Mouse (Mus musculus) limb, embryonic 15.5 days (tissue): Measurements from ENCODE around the gene Nod1. TPM values are rescaled to one million over a fixed set of nuclear protein-coding genes. Genes with fewer than 3 reads are reported as not detected.

Source experiments
- ATAC-seq: fragments of 200-750 bp; cut with Nextera tagmentation; 2 replicates; pipeline ENCODE4 v1.8.0; 2017; ENCODE audit warnings: low read depth, moderate TSS enrichment; ENCODE audit not compliant: insufficient number of reproducible peaks, low FRiP score, low TSS enrichment
- H3K27ac ChIP-seq: fragments of 300-500 bp; sonication (generic); 2 replicates; pipeline ENCODE4 v1.5.1; 2015; ENCODE audit warnings: moderate library complexity, mild to moderate bottlenecking, inconsistent platforms
- H3K27me3 ChIP-seq: fragments of 300-500 bp; sonication (generic); 2 replicates; pipeline ENCODE4 v1.6.1; 2015; ENCODE audit warnings: inconsistent platforms
- H3K36me3 ChIP-seq: fragments of 300-500 bp; sonication (generic); 2 replicates; pipeline ENCODE4 v1.6.1; 2015; ENCODE audit warnings: inconsistent platforms
- H3K4me1 ChIP-seq: fragments of 300-500 bp; sonication (generic); 2 replicates; pipeline ENCODE4 v1.6.1; 2015; ENCODE audit warnings: inconsistent platforms
- H3K4me2 ChIP-seq: fragments of 300-500 bp; sonication (generic); 2 replicates; pipeline ENCODE4 v1.6.1; 2015; ENCODE audit warnings: mild to moderate bottlenecking, inconsistent platforms
- H3K4me3 ChIP-seq: fragments of 300-500 bp; sonication (generic); 2 replicates; pipeline ENCODE4 v1.5.1; 2015; ENCODE audit warnings: mild to moderate bottlenecking, inconsistent platforms
- H3K9ac ChIP-seq: fragments of 300-500 bp; sonication (generic); 2 replicates; pipeline ENCODE4 v1.6.1; 2015; ENCODE audit warnings: inconsistent platforms
- H3K9me3 ChIP-seq: fragments of 300-500 bp; sonication (generic); 2 replicates; pipeline ENCODE4 v1.6.1; 2016; ENCODE audit warnings: inconsistent platforms
- WGBS: fragments of 180-500 bp; shearing (Covaris S2); methylation state at CpG from one replicate; pipeline ENCODE4 v1.1.7; 2015; 5-methylcytosine and 5-hydroxymethylcytosine counted together
- polyA plus RNA-seq: library from polyadenylated mRNA; unstranded; fragments of >200 nt; fragmentation: Nextera tagmentation; extraction: Ambion mirVana; gene quantifications from 2 replicates; pipeline ENCODE4 v1.2.1, GENCODE M21; 2015

The Nod1 gene
- polyA plus RNA-seq, 1 experiment from 2014 or later = 13.3 TPM

DNA sequence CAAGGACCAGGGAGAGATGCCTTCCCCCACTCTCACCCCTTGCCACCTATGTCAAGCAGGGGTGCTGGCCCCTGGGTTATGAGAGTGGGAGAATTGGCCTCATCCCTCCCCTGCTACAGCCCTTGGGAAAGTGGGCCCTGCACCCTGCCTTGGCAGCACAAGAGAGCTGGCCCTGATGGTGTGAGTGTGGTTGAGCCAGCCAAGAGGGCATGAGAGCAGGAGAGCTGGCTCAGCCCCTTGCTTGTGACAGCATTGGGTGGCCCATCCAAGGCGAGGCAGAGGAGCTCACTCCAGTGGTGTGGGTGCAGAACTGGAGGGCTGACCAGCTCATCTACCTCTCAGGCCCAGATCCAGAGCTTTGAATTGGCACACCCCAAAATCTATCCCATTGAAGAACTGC is 3.2 kb upstream of the Nod1 start:
- no peak for ATAC-seq
- no peak overlapping the region for H3K9ac ChIP-seq
- H3K27me3 ChIP-seq = 0 out of 2 replicates have a peak, but pooled peaks cover 4% of the 10 kb centered on the region
- H3K4me3 ChIP-seq = no peak overlapping the region
- WGBS = 74% methylated on average over 1 of the region's 1 CpGs
- no peak overlapping the region for H3K4me2 ChIP-seq
- no peak overlapping the region for H3K27ac ChIP-seq
- H3K4me1 ChIP-seq = peaks cover 10% of the 10 kb centered on the region; the same call in 1 of the 2 replicates
- no peaks in the 10 kb centered on the region for H3K36me3 ChIP-seq
- H3K9me3 ChIP-seq = no peaks in the 10 kb centered on the region

DNA sequence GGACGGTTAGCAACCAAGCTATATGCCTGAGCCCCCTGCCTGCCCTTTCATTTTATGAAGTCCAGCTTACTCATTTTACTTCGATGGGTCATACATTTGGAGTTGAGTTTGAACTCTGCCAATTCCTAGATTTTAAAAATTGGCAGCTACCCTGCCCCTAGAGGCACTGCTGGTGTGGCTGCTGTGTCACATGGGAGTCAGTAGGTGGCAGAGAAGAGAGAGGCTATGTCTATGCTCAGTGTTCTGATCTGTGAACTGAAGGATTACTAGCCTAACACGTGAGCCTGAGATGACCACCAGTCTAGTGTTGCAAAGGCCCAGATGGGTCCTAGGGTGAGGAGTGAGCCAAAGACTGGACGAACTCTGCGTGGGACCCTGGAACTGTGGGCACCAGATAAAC is 2.1 kb upstream of the Nod1 start:
- Histone ChIP-seq H3K4me1 (peaks cover 12% of the 10 kb centered on the region; the same call in 1 of the 2 replicates), H3K36me3 (no peaks in the 10 kb centered on the region), H3K27ac (no peak overlapping the region), H3K4me2 (no peak overlapping the region), H3K27me3 (0 out of 2 replicates have a peak, but pooled peaks cover 4% of the 10 kb centered on the region), H3K9me3 (no peaks in the 10 kb centered on the region), H3K4me3 (no peak overlapping the region), H3K9ac (no peak overlapping the region)
- WGBS = 66% methylated on average over 5 of the region's 5 CpGs
- ATAC-seq = no peak

DNA sequence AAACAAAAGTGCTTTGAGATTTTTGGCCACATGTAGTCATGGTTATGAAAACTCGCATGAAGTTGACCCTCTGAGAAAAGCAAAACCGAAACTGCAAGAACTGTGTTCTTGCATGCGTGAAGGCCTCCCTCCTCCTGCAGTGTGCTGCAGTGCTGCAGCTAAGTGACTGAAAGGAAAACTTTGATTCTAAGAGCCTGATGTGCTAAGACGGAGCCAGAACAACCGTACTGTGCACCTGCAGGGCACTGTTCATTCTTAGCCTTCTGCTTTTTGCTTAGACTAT is 458 bp upstream of the Nod1 start:
- H3K36me3 ChIP-seq = no peaks in the 10 kb centered on the region
- H3K4me1 ChIP-seq = peaks cover 12% of the 10 kb centered on the region; the same call in 1 of the 2 replicates
- H3K4me2 ChIP-seq = peak overlapping the region; percentile 83
- 0 out of 2 replicates have a peak, but pooled peaks cover 4% of the 10 kb centered on the region for H3K27me3 ChIP-seq
- peak overlapping the region; percentile 67 for H3K4me3 ChIP-seq
- ATAC-seq = no peak
- no peak overlapping the region; the same call in 1 of the 2 replicates for H3K27ac ChIP-seq
- no peak overlapping the region for H3K9ac ChIP-seq
- no peaks in the 10 kb centered on the region for H3K9me3 ChIP-seq
- WGBS = 7% methylated on average over 5 of the region's 5 CpGs

DNA sequence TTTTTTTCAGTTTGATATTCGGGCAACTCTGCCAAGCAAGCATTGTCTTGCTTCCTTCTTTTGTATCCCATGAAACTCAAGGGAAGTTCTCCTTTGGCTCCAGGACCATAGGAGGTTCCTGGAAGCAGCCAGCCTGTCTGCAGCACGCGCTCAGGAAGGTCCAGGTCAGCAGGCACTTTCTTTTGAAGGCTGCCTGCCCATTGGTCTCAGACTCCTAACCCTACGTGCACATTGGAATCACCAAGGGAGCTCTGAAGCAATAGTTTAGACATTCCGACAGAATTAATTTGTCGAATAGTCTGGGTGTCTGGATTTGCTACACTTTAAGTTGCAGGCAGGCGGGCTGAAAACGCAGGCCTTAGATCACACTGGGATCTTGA is 691 bp downstream of the Nod1 start:
- H3K4me3 ChIP-seq = peak overlapping the region; percentile 67
- H3K27me3 ChIP-seq = 0 out of 2 replicates have a peak, but pooled peaks cover 4% of the 10 kb centered on the region
- H3K4me2 ChIP-seq = peak overlapping the region; percentile 83
- peaks cover 15% of the 10 kb centered on the region; the same call in 1 of the 2 replicates for H3K4me1 ChIP-seq
- no peaks in the 10 kb centered on the region for H3K9me3 ChIP-seq
- WGBS = 19% methylated on average over 8 of the region's 8 CpGs
- no peaks in the 10 kb centered on the region for H3K36me3 ChIP-seq
- no peak for ATAC-seq
- peak overlapping the region; percentile 78 for H3K27ac ChIP-seq
- H3K9ac ChIP-seq = peak overlapping the region; percentile 57

DNA sequence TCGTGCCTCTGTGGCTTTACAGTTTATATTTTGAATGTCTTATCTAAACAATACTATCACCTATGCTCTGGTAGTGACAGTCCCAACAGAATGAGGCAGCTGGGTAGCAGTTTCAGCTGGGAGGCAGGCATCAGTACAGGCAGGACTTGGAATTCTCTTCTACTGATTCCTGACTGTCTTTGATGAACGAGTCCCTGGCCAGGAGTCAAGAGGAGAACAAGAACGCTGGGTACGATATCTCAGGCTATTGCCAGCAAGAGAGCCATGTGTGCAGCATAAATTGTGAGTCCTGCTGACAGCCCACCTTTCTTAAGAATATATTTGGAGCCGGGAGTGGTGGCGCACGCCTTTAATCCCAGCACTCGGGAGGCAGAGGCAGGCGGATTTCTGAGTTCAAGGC is 1.9 kb downstream of the Nod1 start:
- H3K27ac ChIP-seq = no peak overlapping the region
- no peak overlapping the region for H3K4me3 ChIP-seq
- no peak overlapping the region for H3K9ac ChIP-seq
- peaks cover 16% of the 10 kb centered on the region for H3K4me1 ChIP-seq
- ATAC-seq = no peak
- no peak overlapping the region for H3K4me2 ChIP-seq
- no peaks in the 10 kb centered on the region for H3K36me3 ChIP-seq
- 0 out of 2 replicates have a peak, but pooled peaks cover 4% of the 10 kb centered on the region for H3K27me3 ChIP-seq
- 72% methylated on average over 9 of the region's 9 CpGs for WGBS
- no peaks in the 10 kb centered on the region for H3K9me3 ChIP-seq

DNA sequence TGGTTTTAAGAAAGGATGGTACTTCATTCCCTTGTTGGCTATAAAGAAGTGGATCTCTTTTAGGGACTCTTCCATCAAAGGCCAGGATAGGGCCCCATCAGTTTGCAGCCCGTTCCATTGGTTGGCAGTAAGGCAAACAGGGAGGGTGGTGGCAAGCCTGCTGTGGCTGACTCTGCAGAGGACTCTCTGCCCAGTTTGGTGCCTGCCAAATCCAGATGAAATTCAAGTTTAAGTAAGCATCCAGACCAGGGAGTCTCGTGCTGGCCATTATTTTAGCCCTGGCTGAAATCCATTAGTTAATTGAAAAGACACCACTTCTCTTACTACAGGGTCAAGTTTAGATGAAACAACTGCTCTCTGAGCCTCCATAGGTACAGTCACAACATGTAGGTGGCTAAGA is 2.6 kb downstream of the Nod1 start:
- Histone ChIP-seq H3K9ac (no peak overlapping the region), H3K27me3 (0 out of 2 replicates have a peak, but pooled peaks cover 3% of the 10 kb centered on the region), H3K27ac (no peak overlapping the region), H3K36me3 (no peaks in the 10 kb centered on the region), H3K9me3 (no peaks in the 10 kb centered on the region), H3K4me2 (no peak overlapping the region), H3K4me3 (no peak overlapping the region), H3K4me1 (peaks cover 21% of the 10 kb centered on the region)
- ATAC-seq = no peak
- WGBS = 55% methylated on average over 2 of the region's 2 CpGs

DNA sequence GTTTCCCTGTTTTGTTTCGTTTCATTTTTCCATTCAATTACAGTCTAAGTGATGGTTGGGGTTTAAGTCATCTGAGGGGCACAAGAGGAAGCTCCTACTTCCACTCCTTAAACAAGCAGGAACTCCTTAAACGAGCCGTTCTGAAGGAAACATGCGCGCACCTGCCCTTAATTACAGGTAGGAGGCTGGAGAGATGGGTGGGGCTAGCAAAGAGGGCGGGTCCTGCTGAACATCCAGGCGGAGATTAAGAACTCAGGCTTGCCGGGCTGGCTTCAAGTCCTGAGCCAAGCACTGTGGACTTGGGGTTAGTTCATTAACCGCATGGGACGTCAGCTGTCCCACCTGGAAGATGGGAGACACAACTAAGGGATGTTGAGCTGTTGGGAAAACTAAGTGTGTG is 4.8 kb downstream of the Nod1 start:
- no peaks in the 10 kb centered on the region for H3K36me3 ChIP-seq
- WGBS = 21% methylated on average over 10 of the region's 10 CpGs
- H3K27ac ChIP-seq = no peak overlapping the region
- no peak for ATAC-seq
- no peak overlapping the region for H3K9ac ChIP-seq
- H3K4me2 ChIP-seq = no peak overlapping the region
- H3K4me3 ChIP-seq = no peak overlapping the region
- H3K4me1 ChIP-seq = peaks cover 21% of the 10 kb centered on the region
- H3K9me3 ChIP-seq = no peaks in the 10 kb centered on the region
- H3K27me3 ChIP-seq = no peaks in the 10 kb centered on the region

DNA sequence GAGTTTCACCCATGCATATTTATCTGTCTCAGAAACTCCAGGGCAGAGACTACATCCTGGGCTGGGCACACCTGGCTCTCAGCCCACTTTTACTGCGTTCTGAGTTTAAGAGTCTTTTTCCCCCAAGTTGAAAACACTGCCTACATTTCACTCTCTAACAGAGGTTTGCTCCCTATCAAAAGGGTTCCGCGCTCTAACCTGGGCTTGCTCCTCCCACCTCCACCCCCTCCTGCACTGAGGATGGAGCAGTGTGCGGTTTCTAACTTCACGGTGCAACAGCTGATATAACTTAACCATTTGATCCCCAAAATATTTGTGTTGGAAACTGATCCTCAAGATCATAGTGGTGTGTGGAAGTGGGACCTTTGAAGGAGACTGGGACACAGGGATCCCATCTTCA is 7.2 kb downstream of the Nod1 start:
- Histone ChIP-seq H3K9ac (no peak overlapping the region), H3K4me2 (no peak overlapping the region), H3K36me3 (no peaks in the 10 kb centered on the region), H3K4me1 (peaks cover 11% of the 10 kb centered on the region), H3K27ac (peak overlapping the region; percentile 43), H3K27me3 (no peaks in the 10 kb centered on the region), H3K9me3 (no peaks in the 10 kb centered on the region), H3K4me3 (no peak overlapping the region)
- 31% methylated on average over 5 of the region's 5 CpGs for WGBS
- no peak for ATAC-seq

DNA sequence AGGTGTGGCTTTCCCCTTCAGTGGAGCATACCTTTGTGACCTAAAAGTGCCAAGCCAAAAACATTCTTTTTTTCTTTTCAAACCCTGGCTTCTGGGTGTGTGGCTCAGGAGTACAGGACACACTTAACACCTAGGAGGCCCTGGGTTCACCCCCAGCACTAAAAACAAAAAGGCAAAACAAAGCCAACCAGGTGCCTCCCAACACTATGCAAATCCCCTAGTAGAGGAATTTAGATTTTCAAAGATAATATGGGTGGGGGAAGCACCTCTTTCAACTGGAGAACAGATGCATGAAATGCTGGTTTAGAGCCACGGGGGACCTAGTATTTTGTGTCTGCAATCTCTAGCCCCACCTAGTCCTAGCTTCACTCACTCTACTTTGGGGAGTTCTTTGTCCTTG is 7.7 kb downstream of the Nod1 start:
- Histone ChIP-seq H3K27ac (peak overlapping the region; percentile 43; the same call in 1 of the 2 replicates), H3K36me3 (no peaks in the 10 kb centered on the region), H3K27me3 (no peaks in the 10 kb centered on the region), H3K4me2 (no peak overlapping the region), H3K9ac (no peak overlapping the region), H3K4me1 (peaks cover 10% of the 10 kb centered on the region), H3K9me3 (no peaks in the 10 kb centered on the region), H3K4me3 (no peak overlapping the region)
- 44% methylated on average over 1 of the region's 1 CpGs for WGBS
- ATAC-seq = no peak

DNA sequence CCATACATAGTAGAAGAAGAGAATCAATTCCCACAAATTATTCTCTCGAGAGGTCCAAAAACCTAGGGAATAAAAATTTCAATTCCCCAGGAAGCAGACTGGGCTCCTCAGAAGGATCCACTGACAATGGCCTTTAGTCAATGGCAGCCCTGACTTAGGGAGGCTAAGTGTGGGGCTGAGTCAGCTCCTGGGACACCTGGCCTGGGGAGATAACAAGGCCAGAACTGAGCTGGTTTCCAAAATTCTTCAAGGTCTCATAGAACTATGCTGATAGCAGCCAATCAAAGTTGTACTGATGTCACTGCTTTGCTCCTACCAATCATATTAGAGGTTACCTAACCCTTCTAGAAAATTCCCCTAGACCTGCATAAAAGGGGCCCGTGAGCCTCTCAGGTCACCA is 8.8 kb downstream of the Nod1 start:
- Histone ChIP-seq H3K9me3 (no peaks in the 10 kb centered on the region), H3K9ac (no peak overlapping the region), H3K27me3 (no peaks in the 10 kb centered on the region), H3K4me1 (peaks cover 9% of the 10 kb centered on the region), H3K4me3 (no peak overlapping the region), H3K36me3 (no peaks in the 10 kb centered on the region), H3K4me2 (no peak overlapping the region), H3K27ac (no peak overlapping the region)
- WGBS = 91% methylated on average over 2 of the region's 2 CpGs
- ATAC-seq = no peak

DNA sequence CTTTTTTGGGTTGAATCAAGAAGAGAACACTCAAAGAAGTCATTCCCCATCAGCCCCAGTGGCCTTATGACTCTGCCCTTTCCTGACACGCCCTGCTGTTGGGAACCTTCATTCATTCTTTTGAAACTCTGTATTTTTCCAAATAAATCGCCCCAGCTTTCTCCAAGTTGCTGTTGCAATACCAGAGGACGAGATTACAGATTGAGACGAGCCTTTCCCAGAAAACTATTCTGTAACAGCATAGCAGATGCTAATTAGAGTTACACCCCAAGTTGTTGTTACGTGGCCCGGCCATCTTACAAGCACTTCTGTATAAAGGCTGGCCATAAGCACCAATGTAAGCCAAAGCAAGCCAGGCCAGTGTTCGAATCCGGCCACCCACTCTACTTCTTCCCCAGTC is 14.8 kb downstream of the Nod1 start:
- Histone ChIP-seq H3K27me3 (no peaks in the 10 kb centered on the region), H3K9me3 (no peaks in the 10 kb centered on the region), H3K4me1 (no peaks in the 10 kb centered on the region), H3K4me3 (no peak overlapping the region), H3K4me2 (no peak overlapping the region), H3K27ac (no peak overlapping the region), H3K36me3 (no peaks in the 10 kb centered on the region), H3K9ac (no peak overlapping the region)
- WGBS = 78% methylated on average over 8 of the region's 8 CpGs
- no peak for ATAC-seq

DNA sequence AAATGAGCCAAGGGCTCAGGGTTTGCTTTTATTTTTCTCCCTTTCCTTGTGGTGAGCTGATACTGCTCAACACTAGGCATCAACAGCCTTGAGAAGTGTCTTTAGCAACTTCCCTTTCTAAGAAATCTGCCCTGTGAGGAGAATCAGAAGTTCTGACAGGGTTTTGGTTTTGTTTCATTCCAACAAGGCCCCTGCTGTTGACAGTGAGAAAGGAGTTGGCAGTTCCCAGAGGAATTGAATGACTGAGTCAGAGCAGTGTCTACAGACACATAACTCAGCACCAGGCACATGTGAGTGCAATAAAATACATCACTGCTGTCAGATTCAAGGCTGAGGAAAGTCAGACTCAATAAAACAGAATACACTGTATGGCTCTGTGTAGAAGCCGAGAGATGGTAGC is 16.0 kb downstream of the Nod1 start:
- no peaks in the 10 kb centered on the region for H3K27me3 ChIP-seq
- H3K9ac ChIP-seq = no peak overlapping the region
- H3K36me3 ChIP-seq = no peaks in the 10 kb centered on the region
- no peaks in the 10 kb centered on the region for H3K4me1 ChIP-seq
- H3K27ac ChIP-seq = peak overlapping the region; percentile 7; the same call in 1 of the 2 replicates
- H3K4me3 ChIP-seq = no peak overlapping the region
- 69% methylated on average over 1 of the region's 1 CpGs for WGBS
- H3K4me2 ChIP-seq = no peak overlapping the region
- H3K9me3 ChIP-seq = no peaks in the 10 kb centered on the region
- ATAC-seq = no peak

DNA sequence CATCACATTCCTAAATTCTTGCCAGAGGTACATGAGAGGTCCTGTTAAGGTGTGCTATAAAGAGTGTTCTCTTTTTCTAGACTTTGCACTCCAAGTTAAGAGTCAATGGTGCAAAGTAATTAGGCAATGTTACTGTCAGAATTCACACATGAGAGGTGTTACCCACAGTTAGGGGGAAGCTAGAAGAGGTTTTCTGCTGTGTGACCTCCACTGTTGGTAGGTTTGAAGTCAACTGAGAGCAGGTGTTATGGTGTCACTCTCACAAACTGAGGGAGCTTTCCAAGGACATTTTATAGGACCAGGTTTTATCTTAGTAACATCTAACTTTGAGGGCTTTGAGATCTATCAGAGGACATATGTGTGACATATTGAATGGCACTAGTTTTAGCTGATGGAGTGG is 16.5 kb downstream of the Nod1 start:
- ATAC-seq = no peak
- no peak overlapping the region for H3K4me3 ChIP-seq
- H3K27ac ChIP-seq = no peak overlapping the region
- no peaks in the 10 kb centered on the region for H3K27me3 ChIP-seq
- no peaks in the 10 kb centered on the region for H3K4me1 ChIP-seq
- no peak overlapping the region for H3K4me2 ChIP-seq
- no peaks in the 10 kb centered on the region for H3K36me3 ChIP-seq
- H3K9me3 ChIP-seq = no peaks in the 10 kb centered on the region
- no peak overlapping the region for H3K9ac ChIP-seq
